Mouse (Mus musculus) MEL (cell line): ENCODE results near the gene Dnal4.

Experiments
- POLR2A ChIP-seq, 2 experiments: IDR thresholded peaks; 2 replicates each; pipeline ENCODE4 v1.6.1; 2011 to 2012; ENCODE audit warnings: low read length in 2 of 2, mild to moderate bottlenecking in 2 of 2, control low read depth in 1 of 2, improper control_type of control experiment in 1 of 2, low read depth in 1 of 2, moderate library complexity in 1 of 2; ENCODE audit not compliant: control insufficient read depth in 1 of 2, insufficient read depth in 1 of 2, poor library complexity in 1 of 2
- RAD21 ChIP-seq: IDR thresholded peaks from 2 replicates; pipeline ENCODE4 v1.6.1; 2011; ENCODE audit warnings: mild to moderate bottlenecking, low read depth, low read length, improper control_type of control experiment
- RCOR1 ChIP-seq: IDR thresholded peaks from 2 replicates; pipeline ENCODE4 v1.6.1; 2012; ENCODE audit warnings: low read depth, mild to moderate bottlenecking, inconsistent platforms, low read length, improper control_type of control experiment
- TCF12 ChIP-seq: IDR thresholded peaks from 2 replicates; pipeline ENCODE4 v1.6.1; 2014; ENCODE audit warnings: low read depth, mild to moderate bottlenecking, inconsistent platforms, low read length, improper control_type of control experiment, moderate library complexity

DNA sequence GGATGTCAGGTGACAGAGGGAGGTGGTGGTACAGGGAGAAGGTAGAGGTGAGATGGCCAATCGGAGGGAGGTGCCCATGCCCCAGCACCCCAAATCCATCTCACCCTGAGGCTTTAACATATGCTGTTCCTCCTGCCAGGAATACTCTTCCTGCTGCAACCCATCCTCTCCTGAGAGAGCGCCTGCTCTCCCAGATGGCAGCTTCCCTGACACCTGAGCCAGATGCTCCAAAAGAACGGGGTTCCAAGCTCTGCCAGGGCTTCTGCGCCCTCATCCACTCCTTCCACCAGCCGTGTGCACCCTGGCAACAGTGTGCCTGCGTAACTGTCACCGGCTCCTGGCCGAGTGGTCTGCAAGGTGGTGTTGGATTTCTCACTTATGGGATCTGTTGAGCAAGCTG lies 20.0 kb upstream of the Dnal4 start:
- TF ChIP-seq TCF12: no peak
- no peak for TF ChIP-seq RAD21
- TF ChIP-seq POLR2A (IDR thresholded peaks at IDR 0.05; ENCODE audit: control insufficient read depth in 1 of 2, insufficient read depth in 1 of 2, low read depth in 1 of 2, low read length in 2 of 2, poor library complexity in 1 of 2): no peak
- TF ChIP-seq RCOR1: no peak
